Mouse (Mus musculus) neural tube, embryonic 12.5 days (tissue): ENCODE data around the gene Rft1. TPM values are rescaled to one million over a fixed set of nuclear protein-coding genes. Genes with fewer than 3 reads are reported as not detected.
"Not testable (repeated sequence)": the region's sequence is repeated elsewhere in the genome, so short reads cannot be mapped to it uniquely, and the experiment has no call there.

ENCODE experiments used
- ATAC-seq: fragments of 200-750 bp; cut with Nextera tagmentation; 2 replicates; pipeline ENCODE4 v1.8.0; 2017; ENCODE audit warnings: low read depth, mild to moderate bottlenecking, moderate TSS enrichment, moderate library complexity; ENCODE audit not compliant: low FRiP score
- H3K27ac ChIP-seq: fragments of 300-500 bp; sonication (generic); 2 replicates; pipeline ENCODE4 v1.5.1; 2016
- H3K27me3 ChIP-seq: fragments of 300-500 bp; sonication (generic); replicated peaks from 2 replicates; pipeline ENCODE4 v1.6.1; 2016; ENCODE audit warnings: mild to moderate bottlenecking
- H3K36me3 ChIP-seq: fragments of 300-500 bp; sonication (generic); 2 replicates; pipeline ENCODE4 v1.6.1; 2016; ENCODE audit warnings: mild to moderate bottlenecking
- H3K4me1 ChIP-seq: fragments of 300-500 bp; sonication (generic); 2 replicates; pipeline ENCODE4 v1.6.1; 2016
- H3K4me2 ChIP-seq: fragments of 300-500 bp; sonication (generic); replicated peaks from 2 replicates; pipeline ENCODE4 v1.6.1; 2016; ENCODE audit warnings: mild to moderate bottlenecking
- H3K4me3 ChIP-seq: fragments of 300-500 bp; sonication (generic); 2 replicates; pipeline ENCODE4 v1.5.1; 2016
- H3K9ac ChIP-seq: fragments of 300-500 bp; sonication (generic); 2 replicates; pipeline ENCODE4 v1.6.1; 2016; ENCODE audit warnings: mild to moderate bottlenecking
- H3K9me3 ChIP-seq: fragments of 300-500 bp; sonication (generic); 2 replicates; pipeline ENCODE4 v1.6.1; 2016; ENCODE audit warnings: mild to moderate bottlenecking
- WGBS: fragments of 180-500 bp; shearing (Covaris S2); methylation state at CpG from one replicate; pipeline ENCODE4 v1.1.7; 2016; 5-methylcytosine and 5-hydroxymethylcytosine counted together
- polyA plus RNA-seq: library from polyadenylated mRNA; unstranded; fragments of >200 nt; fragmentation: Nextera tagmentation; extraction: Ambion mirVana; gene quantifications from 2 replicates; pipeline ENCODE4 v1.2.1, GENCODE M21; 2016

Rft1 gene
- polyA plus RNA-seq, 1 experiment from 2014 or later, result 13.5 TPM

GRCm38 (mm10) chr14:30716953-30717285, 62.8 kb downstream of the Rft1 start:
- Histone ChIP-seq H3K4me3 (peak overlapping the region; percentile 96), H3K27ac (no peak overlapping the region), H3K9me3 (no peaks in the 10 kb centered on the region), H3K4me1 (peaks cover 7% of the 10 kb centered on the region; the same call in 1 of the 2 replicates), H3K27me3 (0 out of 2 replicates have a peak, but pooled peaks cover 4% of the 10 kb centered on the region), H3K9ac (peak overlapping the region; percentile 92; the same call in 1 of the 2 replicates), H3K4me2 (peak overlapping the region; percentile 82), H3K36me3 (no peaks in the 10 kb centered on the region)
- ATAC-seq, result no peak
- 8% methylated on average over 7 of the region's 7 CpGs for WGBS

- not testable (repeated sequence) for H3K9ac ChIP-seq, H3K27me3 ChIP-seq, H3K4me1 ChIP-seq, H3K9me3 ChIP-seq, H3K27ac ChIP-seq, H3K4me2 ChIP-seq, ATAC-seq, H3K36me3 ChIP-seq, H3K4me3 ChIP-seq
- whole genome bisulfite sequencing, result 100% methylated on average over 1 of the region's 1 CpGs
These were observed 64.5 kb downstream of the Rft1 start for GRCm38 (mm10) chr14:30718696-30719095.

GRCm38 (mm10) chr14:30719514-30719913, 65.4 kb downstream of the Rft1 start:
- Histone ChIP-seq H3K27me3 (0 out of 2 replicates have a peak, but pooled peaks cover 2% of the 10 kb centered on the region), H3K4me2 (no peak overlapping the region), H3K36me3 (no peaks in the 10 kb centered on the region), H3K4me1 (peaks cover 7% of the 10 kb centered on the region; the same call in 1 of the 2 replicates), H3K9me3 (no peaks in the 10 kb centered on the region), H3K27ac (no peak overlapping the region), H3K9ac (no peak overlapping the region), H3K4me3 (no peak overlapping the region)
- WGBS, result 89% methylated on average over 1 of the region's 1 CpGs
- ATAC-seq, result no peak

- Histone ChIP-seq H3K4me1 (peaks cover 6% of the 10 kb centered on the region; the same call in 1 of the 2 replicates), H3K9me3 (no peaks in the 10 kb centered on the region), H3K27me3 (no peaks in the 10 kb centered on the region), H3K27ac (no peak overlapping the region), H3K4me2 (no peak overlapping the region), H3K9ac (no peak overlapping the region), H3K4me3 (no peak overlapping the region), H3K36me3 (no peaks in the 10 kb centered on the region)
- no peak for ATAC-seq
- WGBS, result 90% methylated on average over 1 of the region's 1 CpGs
These were observed 67.7 kb downstream of the Rft1 start for GRCm38 (mm10) chr14:30721850-30722249.

GRCm38 (mm10) chr14:30722406-30722805, 68.2 kb downstream of the Rft1 start:
- H3K4me2 ChIP-seq, result no peak overlapping the region
- no peak overlapping the region for H3K27ac ChIP-seq
- WGBS, result 87% methylated on average over 5 of the region's 5 CpGs
- no peaks in the 10 kb centered on the region for H3K9me3 ChIP-seq
- no peaks in the 10 kb centered on the region for H3K27me3 ChIP-seq
- 0 out of 2 replicates have a peak, but pooled peaks cover 3% of the 10 kb centered on the region for H3K4me1 ChIP-seq
- no peak overlapping the region for H3K4me3 ChIP-seq
- no peak overlapping the region for H3K9ac ChIP-seq
- no peak for ATAC-seq
- H3K36me3 ChIP-seq, result no peaks in the 10 kb centered on the region

- no peak for ATAC-seq
- no peaks in the 10 kb centered on the region for H3K9me3 ChIP-seq
- no peaks in the 10 kb centered on the region for H3K36me3 ChIP-seq
- H3K27me3 ChIP-seq, result no peaks in the 10 kb centered on the region
- H3K9ac ChIP-seq, result no peak overlapping the region
- no peaks in the 10 kb centered on the region for H3K4me1 ChIP-seq
- 94% methylated on average over 3 of the region's 3 CpGs for WGBS
- no peak overlapping the region for H3K4me2 ChIP-seq
- no peak overlapping the region for H3K27ac ChIP-seq
- H3K4me3 ChIP-seq, result no peak overlapping the region
These were observed 77.7 kb downstream of the Rft1 start for GRCm38 (mm10) chr14:30731896-30732295.

GRCm38 (mm10) chr14:30734665-30735064, 80.5 kb downstream of the Rft1 start:
- H3K9me3 ChIP-seq, result no peaks in the 10 kb centered on the region
- no peak overlapping the region for H3K4me3 ChIP-seq
- H3K36me3 ChIP-seq, result no peaks in the 10 kb centered on the region
- no peak overlapping the region for H3K9ac ChIP-seq
- 97% methylated on average over 5 of the region's 5 CpGs for WGBS
- no peak for ATAC-seq
- H3K4me1 ChIP-seq, result no peaks in the 10 kb centered on the region
- no peaks in the 10 kb centered on the region for H3K27me3 ChIP-seq
- no peak overlapping the region for H3K27ac ChIP-seq
- H3K4me2 ChIP-seq, result no peak overlapping the region

GRCm38 (mm10) chr14:30735810-30736209, 81.7 kb downstream of the Rft1 start:
- H3K4me1 ChIP-seq, result no peaks in the 10 kb centered on the region
- no peaks in the 10 kb centered on the region for H3K27me3 ChIP-seq
- no peak overlapping the region for H3K4me3 ChIP-seq
- no peak overlapping the region for H3K9ac ChIP-seq
- no peak for ATAC-seq
- 84% methylated on average over 3 of the region's 3 CpGs for WGBS
- H3K9me3 ChIP-seq, result no peaks in the 10 kb centered on the region
- no peaks in the 10 kb centered on the region for H3K36me3 ChIP-seq
- no peak overlapping the region for H3K27ac ChIP-seq
- no peak overlapping the region for H3K4me2 ChIP-seq

GRCm38 (mm10) chr14:30736413-30736812, 82.3 kb downstream of the Rft1 start:
- 97% methylated on average over 1 of the region's 1 CpGs for WGBS
- H3K27ac ChIP-seq, result no peak overlapping the region
- H3K27me3 ChIP-seq, result no peaks in the 10 kb centered on the region
- ATAC-seq, result no peak
- no peaks in the 10 kb centered on the region for H3K9me3 ChIP-seq
- H3K4me3 ChIP-seq, result no peak overlapping the region
- no peak overlapping the region for H3K9ac ChIP-seq
- H3K4me1 ChIP-seq, result no peaks in the 10 kb centered on the region
- no peak overlapping the region for H3K4me2 ChIP-seq
- H3K36me3 ChIP-seq, result no peaks in the 10 kb centered on the region

Other genes with a start within 250 kb of the Rft1 start
- gene Dcp1a, start 174.8 kb upstream of the Rft1 start, polyA plus RNA-seq, result 27.4 and 32.0 TPM in 2 replicates
- gene Cacna1d, start 162.9 kb upstream of the Rft1 start, polyA plus RNA-seq, result 3.0 and 4.6 TPM in 2 replicates
- 215 and 218 TPM in 2 replicates for gene Tkt, start 106.0 kb upstream of the Rft1 start, polyA plus RNA-seq
- 47.4 and 54.3 TPM in 2 replicates for gene Prkcd, start 28.1 kb upstream of the Rft1 start, polyA plus RNA-seq
- 17.7 and 18.3 TPM in 2 replicates for gene Sfmbt1, start 60.5 kb downstream of the Rft1 start, polyA plus RNA-seq
- 25.3 and 25.5 TPM in 2 replicates for gene Tmem110, start 171.2 kb downstream of the Rft1 start, polyA plus RNA-seq
- gene Mustn1, start 224.8 kb downstream of the Rft1 start, polyA plus RNA-seq, result 2.5 and 3.1 TPM in 2 replicates
- gene Itih4, start 232.1 kb downstream of the Rft1 start, polyA plus RNA-seq, result not detected in 2 replicates